Mouse (Mus musculus) liver, embryonic 11.5 days (tissue): ENCODE measurements around the gene C130060K24Rik. TPM values are rescaled to one million over a fixed set of nuclear protein-coding genes. Genes with fewer than 3 reads are reported as not detected.
A peak's percentile ranks its signal among the peaks of the same experiment; 100 is the strongest.

Experiments used
- ATAC-seq: fragments of 200-750 bp; cut with Nextera tagmentation; replicated peaks from 2 replicates; pipeline ENCODE4 v1.8.0; 2017; ENCODE audit warnings: moderate number of reproducible peaks, mild to moderate bottlenecking, moderate TSS enrichment, moderate library complexity; ENCODE audit not compliant: low FRiP score
- DNase-seq: peaks from one replicate; pipeline ENCODE4 v3.0.0-alpha.2; 2017; ENCODE audit warnings: low spot score
- H3K27ac ChIP-seq: fragments of 300-500 bp; sonication (generic); 2 replicates; pipeline ENCODE4 v1.5.1; 2014; ENCODE audit warnings: mild to moderate bottlenecking, low read depth, low read length, control low read depth
- H3K27me3 ChIP-seq: fragments of 300-500 bp; sonication (generic); replicated peaks from 2 replicates; pipeline ENCODE4 v1.6.1; 2014; ENCODE audit warnings: low read length, mixed read lengths; ENCODE audit not compliant: control insufficient read depth, insufficient read depth
- H3K36me3 ChIP-seq: fragments of 300-500 bp; sonication (generic); 2 replicates; pipeline ENCODE4 v1.6.1; 2014; ENCODE audit warnings: mild to moderate bottlenecking, low read length, moderate library complexity, mixed read lengths; ENCODE audit not compliant: control insufficient read depth, insufficient read depth
- H3K4me1 ChIP-seq: fragments of 300-500 bp; sonication (generic); replicated peaks from 2 replicates; pipeline ENCODE4 v1.6.1; 2014; ENCODE audit warnings: low read length, mixed read lengths; ENCODE audit not compliant: control insufficient read depth, insufficient read depth
- H3K4me2 ChIP-seq: fragments of 300-500 bp; sonication (generic); 2 replicates; pipeline ENCODE4 v1.6.1; 2014; ENCODE audit warnings: mild to moderate bottlenecking, control low read depth, moderate library complexity
- H3K4me3 ChIP-seq: fragments of 300-500 bp; sonication (generic); 2 replicates; pipeline ENCODE4 v1.5.1; 2014; ENCODE audit warnings: low read depth, low read length, control low read depth
- H3K9ac ChIP-seq: fragments of 300-500 bp; sonication (generic); 2 replicates; pipeline ENCODE4 v1.6.1; 2014; ENCODE audit warnings: low read depth, low read length, control low read depth
- H3K9me3 ChIP-seq: fragments of 300-500 bp; sonication (generic); 2 replicates; pipeline ENCODE4 v1.6.1; 2016; ENCODE audit warnings: low read length, inconsistent platforms, mixed read lengths; ENCODE audit not compliant: control insufficient read depth
- WGBS: fragments of 180-500 bp; shearing (Covaris S2); extraction: QIAGEN DNeasy Blood & Tissue Kit; methylation state at CpG from one replicate; pipeline ENCODE4 v1.1.7; 2014; 5-methylcytosine and 5-hydroxymethylcytosine counted together
- polyA plus RNA-seq: library from polyadenylated mRNA; unstranded; fragments of >200 nt; fragmentation: Nextera tagmentation; extraction: Ambion mirVana; gene quantifications from 2 replicates; pipeline ENCODE4 v1.2.1, GENCODE M21; 2014

Gene C130060K24Rik
- 0.26 TPM in 1 of 2 replicates, not detected in the other for polyA plus RNA-seq

DNA sequence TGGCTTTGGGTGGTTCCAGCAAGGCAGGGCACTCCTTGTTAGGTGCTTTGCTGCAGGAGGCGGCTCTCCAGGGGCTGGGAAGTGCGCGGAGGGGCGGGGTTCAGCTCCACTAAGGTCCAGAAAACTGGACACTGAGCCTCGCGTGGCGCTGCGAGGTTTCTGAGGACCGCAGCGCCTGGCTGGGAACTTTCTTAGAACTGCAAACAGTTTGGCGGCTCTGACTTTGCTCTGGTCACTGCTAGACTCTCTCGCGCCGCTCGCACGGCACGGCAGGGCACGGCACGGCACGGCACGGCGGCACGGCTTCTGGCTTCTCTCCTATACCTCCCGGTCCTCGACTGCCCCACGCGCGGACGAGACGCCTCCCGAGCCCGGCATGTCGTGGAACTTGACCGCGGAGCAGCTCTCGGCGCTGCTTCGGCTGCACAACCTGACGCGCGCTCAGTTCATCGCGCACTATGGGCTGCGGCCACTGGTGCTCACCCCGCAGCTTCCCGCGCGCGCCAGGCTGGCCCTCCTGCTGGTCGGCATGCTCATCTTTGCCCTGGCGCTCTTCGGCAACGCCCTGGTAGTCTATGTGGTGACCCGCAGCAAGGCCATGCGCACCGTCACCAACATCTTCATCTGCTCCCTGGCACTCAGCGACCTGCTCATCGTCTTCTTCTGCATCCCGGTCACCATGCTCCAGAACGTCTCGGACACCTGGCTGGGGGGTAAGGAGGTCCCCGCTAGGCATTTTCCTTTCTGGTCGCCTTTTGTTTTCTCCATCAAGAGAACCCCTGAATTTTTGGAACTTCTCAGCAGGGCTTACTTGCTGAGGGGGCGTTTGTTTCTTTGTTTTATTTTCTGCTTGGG lies at the start of gene C130060K24Rik:
Gene C130060K24Rik (plus strand): TSS at position 188 of the 855 bp plus-strand sequence.
- Histone ChIP-seq H3K4me2 (peak within 1 kb of the TSS; percentile 82), H3K36me3 (no peaks in the 10 kb centered on the region), H3K27ac (no peak within 1 kb of the TSS), H3K9me3 (no peaks in the 10 kb centered on the region), H3K9ac (peak within 1 kb of the TSS; percentile 30; the same call in 1 of the 2 replicates), H3K4me3 (peak within 1 kb of the TSS; percentile 48), H3K27me3 (peaks cover 16% of the 10 kb centered on the region), H3K4me1 (no peaks in the 10 kb centered on the region)
- 2% methylated on average over 64 of the region's 64 CpGs for WGBS
- peak; percentile 44 for DNase-seq
- peak; percentile 45; the same call in 1 of the 2 replicates for ATAC-seq

DNA sequence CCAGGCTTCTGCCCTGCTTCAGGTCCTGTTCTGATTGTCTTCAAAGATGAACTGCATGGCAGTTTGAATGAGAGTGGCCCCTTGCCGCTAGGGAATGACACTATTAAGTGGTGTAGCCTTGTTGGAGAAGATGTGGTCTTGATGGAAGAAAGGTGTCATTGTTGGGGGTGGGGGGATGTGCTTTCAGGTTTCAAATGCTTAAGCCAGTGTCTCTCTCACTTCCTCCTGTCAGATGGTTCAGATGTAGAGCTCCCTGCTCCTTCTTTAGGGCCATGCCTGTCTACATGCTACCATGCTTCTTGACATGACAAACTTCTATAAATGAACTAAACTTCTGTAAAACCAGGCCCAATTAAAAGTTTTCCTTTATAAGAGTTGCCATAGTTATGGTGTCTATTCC lies 46.7 kb upstream of the C130060K24Rik start:
- H3K4me3 ChIP-seq = no peak overlapping the region
- no peaks in the 10 kb centered on the region for H3K9me3 ChIP-seq
- 81% methylated on average over 1 of the region's 1 CpGs for WGBS
- no peak overlapping the region for H3K4me2 ChIP-seq
- DNase-seq = no peak
- no peaks in the 10 kb centered on the region for H3K27me3 ChIP-seq
- no peaks in the 10 kb centered on the region for H3K4me1 ChIP-seq
- no peak overlapping the region for H3K27ac ChIP-seq
- no peak for ATAC-seq
- no peak overlapping the region for H3K9ac ChIP-seq
- H3K36me3 ChIP-seq = no peaks in the 10 kb centered on the region

DNA sequence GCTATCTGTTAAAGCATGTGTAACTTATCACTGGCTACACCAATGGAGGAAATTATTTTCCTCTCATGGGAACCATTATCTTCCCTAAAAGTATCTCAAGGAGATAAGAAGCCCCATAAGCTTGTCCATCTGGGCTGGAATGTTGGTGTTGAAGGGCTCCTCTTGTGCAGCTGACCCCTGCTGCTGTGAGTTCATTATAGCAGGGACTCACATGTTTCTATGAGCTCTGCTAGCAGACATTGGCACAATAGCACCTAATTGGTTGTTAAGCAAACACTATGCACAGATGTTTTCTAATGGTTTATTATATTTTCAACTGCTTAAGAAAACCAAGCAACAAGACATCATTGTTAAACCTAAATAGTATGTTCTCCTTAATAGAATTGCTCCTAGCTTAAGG lies 41.5 kb upstream of the C130060K24Rik start:
- no peak overlapping the region for H3K27ac ChIP-seq
- H3K4me1 ChIP-seq = no peaks in the 10 kb centered on the region
- no peak overlapping the region for H3K4me3 ChIP-seq
- no peak for DNase-seq
- H3K27me3 ChIP-seq = no peaks in the 10 kb centered on the region
- H3K9ac ChIP-seq = no peak overlapping the region
- no peaks in the 10 kb centered on the region for H3K9me3 ChIP-seq
- no peak overlapping the region for H3K4me2 ChIP-seq
- no peak for ATAC-seq
- H3K36me3 ChIP-seq = no peaks in the 10 kb centered on the region

DNA sequence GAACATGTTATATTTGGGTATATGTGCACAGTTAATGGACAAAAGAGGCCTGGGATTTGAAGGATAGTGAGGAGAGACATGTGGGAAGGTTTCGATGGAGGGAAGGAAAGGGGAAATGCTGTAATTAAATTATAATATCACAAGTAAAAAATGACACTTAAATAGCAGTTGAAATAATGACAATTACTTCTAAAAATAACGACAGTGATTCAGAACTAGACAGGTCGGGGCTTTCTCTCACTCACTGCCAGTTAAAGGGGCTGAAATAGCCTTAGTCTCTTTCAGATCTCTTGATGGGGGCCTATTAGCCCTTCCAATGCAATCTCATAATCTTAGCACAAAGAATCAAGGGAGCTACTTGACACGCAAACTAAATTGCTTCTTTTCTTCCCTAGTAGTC lies 39.5 kb upstream of the C130060K24Rik start:
- Histone ChIP-seq H3K27ac (no peak overlapping the region), H3K4me3 (no peak overlapping the region), H3K9ac (no peak overlapping the region), H3K27me3 (no peaks in the 10 kb centered on the region), H3K4me1 (no peaks in the 10 kb centered on the region), H3K36me3 (no peaks in the 10 kb centered on the region), H3K4me2 (no peak overlapping the region), H3K9me3 (no peaks in the 10 kb centered on the region)
- DNase-seq = no peak
- WGBS = 78% methylated on average over 4 of the region's 4 CpGs
- ATAC-seq = no peak

DNA sequence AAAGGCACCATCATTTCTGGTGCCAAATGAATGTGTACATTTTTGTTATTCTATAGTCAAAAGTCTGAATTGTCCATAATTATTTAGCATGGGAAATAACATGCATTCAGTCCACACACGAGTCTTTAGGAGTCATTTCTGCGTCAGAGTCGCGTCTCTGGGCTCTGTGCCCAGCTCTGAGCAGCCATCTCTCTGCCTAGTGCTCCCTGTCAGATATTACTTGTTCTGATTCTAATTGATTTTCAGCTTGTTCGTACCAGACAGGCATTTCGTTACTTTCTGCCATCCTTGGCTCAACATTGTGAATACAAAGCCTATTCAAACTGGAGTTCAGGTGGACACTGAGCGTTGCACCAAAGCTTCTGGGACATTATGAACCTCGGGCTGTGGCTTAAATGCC lies 33.2 kb upstream of the C130060K24Rik start:
- no peak overlapping the region for H3K9ac ChIP-seq
- H3K27me3 ChIP-seq = no peaks in the 10 kb centered on the region
- ATAC-seq (no peak), DNase-seq (no peak)
- H3K27ac ChIP-seq = no peak overlapping the region
- H3K9me3 ChIP-seq = no peaks in the 10 kb centered on the region
- WGBS = 82% methylated on average over 8 of the region's 8 CpGs
- no peak overlapping the region for H3K4me2 ChIP-seq
- no peak overlapping the region for H3K4me3 ChIP-seq
- H3K36me3 ChIP-seq = no peaks in the 10 kb centered on the region
- H3K4me1 ChIP-seq = no peaks in the 10 kb centered on the region

DNA sequence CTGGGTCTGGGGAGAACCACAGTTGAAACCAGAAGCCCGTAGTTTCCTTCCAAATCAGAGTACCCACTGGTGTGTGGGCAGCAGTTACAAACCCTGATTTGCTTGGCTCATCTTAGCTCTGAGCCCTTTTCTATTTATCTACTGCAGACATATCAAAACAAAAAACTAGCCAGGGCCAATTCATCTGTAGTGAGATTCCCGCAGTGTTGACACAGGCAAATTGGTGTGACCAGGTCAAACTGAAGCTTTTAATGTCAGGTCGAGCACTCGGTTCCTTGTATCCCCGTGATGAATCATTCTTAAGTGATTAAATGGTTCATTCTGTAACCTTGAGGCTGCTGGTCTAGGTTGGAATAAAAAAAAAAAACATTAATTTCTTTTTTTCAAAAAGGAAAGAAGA lies 32.6 kb upstream of the C130060K24Rik start:
- no peak for ATAC-seq
- no peak overlapping the region for H3K27ac ChIP-seq
- no peak overlapping the region for H3K9ac ChIP-seq
- DNase-seq = no peak
- H3K4me2 ChIP-seq = no peak overlapping the region
- no peaks in the 10 kb centered on the region for H3K4me1 ChIP-seq
- no peaks in the 10 kb centered on the region for H3K27me3 ChIP-seq
- H3K9me3 ChIP-seq = no peaks in the 10 kb centered on the region
- whole genome bisulfite sequencing = 55% methylated on average over 5 of the region's 5 CpGs
- no peak overlapping the region for H3K4me3 ChIP-seq
- H3K36me3 ChIP-seq = no peaks in the 10 kb centered on the region

DNA sequence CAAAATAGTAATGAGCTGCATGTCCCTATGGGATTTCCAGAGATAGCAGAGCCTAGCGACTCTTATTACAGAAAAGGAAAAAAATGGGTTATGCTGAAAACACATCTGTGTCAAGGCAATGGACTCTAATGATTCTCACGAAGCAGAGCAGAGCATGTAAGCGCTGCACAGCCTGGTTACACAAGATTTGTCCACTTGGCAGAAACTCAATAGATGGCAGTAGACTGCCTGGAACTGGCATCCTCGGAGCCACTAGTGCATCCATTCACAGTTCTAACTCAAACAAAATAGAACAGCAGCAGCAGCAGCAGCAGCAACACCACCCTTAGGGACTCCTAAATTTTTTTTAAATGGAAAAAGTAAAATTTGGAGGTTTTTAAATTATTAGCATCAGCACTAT lies 29.3 kb upstream of the C130060K24Rik start:
- Histone ChIP-seq H3K9me3 (no peaks in the 10 kb centered on the region), H3K36me3 (no peaks in the 10 kb centered on the region), H3K4me2 (no peak overlapping the region), H3K4me1 (no peaks in the 10 kb centered on the region), H3K4me3 (no peak overlapping the region), H3K27ac (no peak overlapping the region), H3K9ac (no peak overlapping the region), H3K27me3 (no peaks in the 10 kb centered on the region)
- 81% methylated on average over 4 of the region's 4 CpGs for WGBS
- DNase-seq (no peak), ATAC-seq (no peak)

DNA sequence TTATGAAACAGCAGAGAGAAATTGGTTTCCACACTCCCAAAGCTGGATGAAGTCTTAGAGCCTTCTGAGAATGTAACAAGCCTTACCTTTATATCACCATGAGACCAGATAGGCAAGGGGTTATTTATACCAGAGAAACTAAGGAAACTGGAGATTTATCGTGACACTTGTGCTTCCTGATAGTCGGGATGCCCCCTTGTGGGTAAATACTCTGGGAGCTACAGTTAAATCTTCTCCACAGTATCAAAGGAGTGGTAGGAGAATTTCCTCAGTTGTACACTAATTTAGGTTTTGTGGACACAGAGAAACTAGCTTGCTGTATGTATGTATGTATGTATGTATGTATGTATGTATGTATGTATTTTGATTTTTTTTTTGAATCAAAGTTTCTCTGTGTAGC lies 5.0 kb upstream of the C130060K24Rik start:
- DNase-seq (no peak), ATAC-seq (no peak)
- Histone ChIP-seq H3K9ac (no peak overlapping the region), H3K4me2 (no peak overlapping the region), H3K27me3 (peaks cover 4% of the 10 kb centered on the region), H3K36me3 (no peaks in the 10 kb centered on the region), H3K4me3 (no peak overlapping the region), H3K9me3 (no peaks in the 10 kb centered on the region), H3K4me1 (no peaks in the 10 kb centered on the region), H3K27ac (no peak overlapping the region)
- 39% methylated on average over 2 of the region's 2 CpGs for WGBS

DNA sequence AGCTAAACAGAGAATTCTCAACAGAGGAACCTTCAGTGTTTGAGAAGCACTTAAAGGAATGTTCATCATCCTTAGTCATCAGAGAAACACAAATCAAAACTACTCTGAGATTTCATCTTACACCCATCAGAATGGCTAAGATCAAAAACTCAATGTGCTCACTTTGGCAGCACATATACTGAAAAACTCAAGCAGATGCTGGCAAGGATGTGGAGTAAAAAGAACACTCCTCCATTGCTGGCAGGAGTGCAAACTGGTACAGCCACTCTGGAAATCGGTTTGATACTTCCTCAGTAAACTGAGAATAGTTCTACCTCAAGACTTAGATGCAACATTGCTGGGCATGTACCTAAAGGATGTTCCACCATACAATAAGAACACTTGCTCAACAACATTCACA lies 41.0 kb downstream of the C130060K24Rik start:
- no peaks in the 10 kb centered on the region for H3K9me3 ChIP-seq

More for the DNA sequence above, 41.0 kb downstream of the C130060K24Rik start:
- Histone ChIP-seq H3K9ac (no peak overlapping the region), H3K4me3 (no peak overlapping the region), H3K36me3 (no peaks in the 10 kb centered on the region), H3K4me1 (no peaks in the 10 kb centered on the region), H3K27ac (no peak overlapping the region), H3K27me3 (no peaks in the 10 kb centered on the region), H3K4me2 (no peak overlapping the region)
- 68% methylated on average over 1 of the region's 1 CpGs for WGBS
- DNase-seq (no peak), ATAC-seq (no peak)
